Mouse (Mus musculus): ENCODE measurements around the gene Gm1043.

DNA sequence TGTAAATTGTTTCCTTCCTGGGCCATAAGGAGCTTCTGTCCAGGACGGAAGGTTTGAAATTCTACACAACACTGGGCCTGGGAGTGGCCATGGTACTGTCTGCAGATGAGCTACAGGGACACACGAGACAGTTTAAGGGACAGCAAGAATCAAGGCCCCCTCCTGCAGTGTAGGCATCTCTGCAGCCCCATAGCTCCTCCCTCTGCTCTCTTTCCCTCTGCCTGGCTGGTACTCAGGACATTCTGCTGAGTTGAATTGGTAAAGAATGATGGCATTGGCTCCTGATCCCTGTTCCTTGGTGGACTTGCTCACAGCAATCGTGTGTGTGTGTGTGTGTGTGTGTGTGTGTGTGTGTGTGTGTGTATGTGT is 7.9 kb upstream of the Gm1043 start:
- TF ChIP-seq CTCF (IDR thresholded peaks at IDR 0.05; ENCODE audit: extremely low read depth, insufficient read depth, insufficient read length, insufficient replicate concordance) (no peak), POLR2A (IDR thresholded peaks at IDR 0.05; ENCODE audit: low read depth, low read length) (no peak)
